Mouse (Mus musculus) right cerebral cortex, adult 18-20 months (tissue): ENCODE measurements at regions not wholly inside any gene's neighbourhood (a gene's known extent, or its start where the extent isn't known, plus 50 kb on each side); places are given as distances from the start of the nearest gene placed in this dataset.

Source experiments
- DNase-seq: peaks from one replicate; pipeline ENCODE4 v3.0.0; 2022; ENCODE audit warnings: mixed read lengths

DNA sequence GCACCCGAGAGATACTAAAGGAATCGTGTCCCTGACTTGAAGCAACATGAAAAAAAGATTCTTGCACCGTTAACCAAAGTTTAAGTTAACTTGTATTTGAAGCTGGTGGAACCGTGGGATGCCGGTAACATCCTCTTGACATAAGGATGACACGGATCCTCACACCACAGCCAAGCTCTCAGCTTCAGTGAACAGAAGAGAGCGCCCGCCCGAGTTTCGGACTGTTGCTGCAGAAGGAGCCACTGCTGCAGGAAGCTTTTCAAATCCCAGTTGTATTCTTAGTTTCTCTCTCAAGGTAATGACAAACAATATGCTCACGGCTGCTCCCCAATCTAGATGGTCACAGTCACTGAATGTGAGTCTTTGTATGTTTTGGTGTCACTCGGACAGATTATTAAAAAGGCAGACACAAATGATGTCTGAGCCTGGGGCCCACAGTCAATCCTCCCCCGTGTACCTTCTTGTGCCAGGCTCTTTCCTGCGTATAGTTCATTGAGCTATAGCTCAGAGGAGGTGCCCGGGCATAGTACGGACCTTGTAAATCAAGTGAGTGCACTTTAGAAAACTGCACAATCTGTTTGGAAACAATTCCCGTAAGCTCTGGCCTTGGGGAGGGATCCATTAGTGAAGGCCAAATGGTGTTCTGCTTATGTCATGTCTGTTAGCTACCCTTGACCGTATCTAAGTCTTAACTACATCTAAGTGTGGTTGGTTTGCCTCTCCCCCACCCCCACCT, 99.3 kb upstream of the Ankrd55 start:
- no peak for DNase-seq

GRCm38 (mm10) chr13:112189605-112190004, 98.6 kb upstream of the Ankrd55 start:
- no peak for DNase-seq

DNA sequence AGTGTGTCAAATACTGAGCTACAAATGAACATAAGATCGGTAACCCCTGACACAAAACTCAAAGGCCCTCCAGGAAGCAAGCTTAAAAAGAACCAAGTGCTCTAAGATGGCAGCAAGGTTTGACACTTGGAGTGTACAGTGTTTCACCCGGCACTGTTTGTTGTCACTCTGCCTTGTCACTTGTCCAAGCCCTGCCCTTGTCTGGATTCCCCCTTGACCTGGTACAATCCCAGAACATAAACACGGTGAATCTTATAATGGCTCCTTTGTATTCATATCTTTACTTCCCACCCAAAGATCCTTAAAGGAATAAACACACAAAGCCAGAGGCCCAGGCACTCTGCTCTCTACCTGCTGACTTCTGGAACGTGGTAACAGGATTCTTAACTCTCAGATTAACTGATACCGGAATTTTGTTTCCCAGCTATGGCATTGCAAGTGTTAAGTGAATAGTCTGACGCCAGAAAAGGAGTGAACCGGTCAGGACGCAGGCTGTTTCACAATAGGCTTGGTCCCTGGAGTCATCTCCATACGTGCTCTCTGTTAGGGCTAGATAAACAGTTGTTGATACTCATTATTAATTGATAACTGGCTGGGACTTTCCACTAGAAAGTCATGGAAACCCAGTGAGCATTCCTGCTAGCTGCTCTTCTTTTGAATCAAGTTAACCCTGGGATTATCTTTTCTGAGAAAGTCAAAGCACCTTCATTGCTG, 95.9 kb upstream of the Ankrd55 start:
- no peak for DNase-seq

- DNase-seq: no peak
These were observed 94.6 kb upstream of the Ankrd55 start for GRCm38 (mm10) chr13:112193676-112194075.

- DNase-seq: no peak
These were observed 93.3 kb upstream of the Ankrd55 start for GRCm38 (mm10) chr13:112194991-112195390.

DNA sequence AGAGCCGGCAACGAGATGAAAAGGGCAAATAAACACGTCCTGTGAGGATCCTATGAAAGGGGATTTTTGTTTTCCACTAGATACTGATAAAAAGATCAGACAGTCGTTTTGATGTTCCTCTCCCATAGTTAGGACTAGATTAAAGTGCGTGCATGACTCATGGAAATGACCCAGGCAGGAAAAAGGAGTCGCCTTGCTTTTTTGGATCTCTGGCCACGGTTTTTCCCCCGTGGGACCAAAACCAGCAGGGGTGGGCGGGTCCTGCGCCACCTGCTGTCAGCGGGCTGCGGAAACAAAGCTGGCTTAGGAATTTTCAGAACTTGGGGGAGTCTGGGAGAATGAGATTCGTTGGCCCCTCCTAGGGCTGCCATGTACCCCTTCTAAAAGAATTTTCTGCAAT, 91.5 kb upstream of the Ankrd55 start:
- peak; percentile 20 for DNase-seq

DNA sequence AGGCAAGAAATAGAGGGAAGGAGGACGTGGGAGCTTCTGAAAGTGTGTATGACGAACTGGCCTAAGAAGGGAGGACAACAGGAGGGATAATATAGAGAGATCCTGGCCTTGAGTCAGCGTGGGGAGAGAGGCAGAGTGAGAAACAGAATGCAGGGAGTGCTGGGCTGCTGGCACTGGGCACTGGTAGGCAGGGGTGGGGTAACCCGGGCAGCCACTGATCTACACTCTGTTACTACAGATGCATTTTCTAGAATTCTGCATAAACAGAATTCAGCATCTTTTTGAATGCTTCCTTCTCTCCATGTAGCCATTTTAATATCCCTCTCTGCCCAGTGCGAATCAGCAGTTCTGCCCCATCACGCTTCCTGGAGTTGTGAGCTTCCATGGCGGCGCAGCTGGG, 84.5 kb upstream of the Ankrd55 start:
- no peak for DNase-seq

- DNase-seq: no peak
These were observed 84.0 kb upstream of the Ankrd55 start for GRCm38 (mm10) chr13:112204204-112204603.

GRCm38 (mm10) chr13:112204813-112205212, 83.4 kb upstream of the Ankrd55 start:
- DNase-seq: no peak

GRCm38 (mm10) chr13:112207617-112208235, 80.5 kb upstream of the Ankrd55 start:
- DNase-seq: no peak

- no peak for DNase-seq
These were observed 76.4 kb upstream of the Ankrd55 start for GRCm38 (mm10) chr13:112211841-112212240.

DNA sequence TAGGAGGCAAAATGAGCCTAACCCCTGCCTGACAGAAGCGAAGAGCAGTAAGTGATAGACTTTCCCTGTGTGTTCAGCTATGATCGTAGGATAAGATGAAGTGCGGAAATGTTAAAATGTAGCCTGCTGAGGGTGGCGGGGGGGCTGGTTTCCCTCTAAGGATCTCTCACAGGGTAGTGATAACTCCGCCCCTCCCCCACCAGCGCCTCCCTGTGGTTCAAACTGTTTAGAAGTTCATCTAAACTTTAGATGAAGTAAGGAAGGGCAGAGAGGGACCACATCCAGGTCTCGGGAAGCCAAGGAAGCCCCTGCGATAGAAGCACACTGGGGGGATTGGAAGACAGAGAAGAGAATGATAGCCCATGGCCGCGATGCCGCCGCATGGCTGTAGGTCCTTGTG, 75.9 kb upstream of the Ankrd55 start:
- no peak for DNase-seq

GRCm38 (mm10) chr13:112213652-112214081, 74.6 kb upstream of the Ankrd55 start:
- DNase-seq: no peak

- no peak for DNase-seq
These were observed 72.2 kb upstream of the Ankrd55 start for GRCm38 (mm10) chr13:112216084-112216483.

- no peak for DNase-seq
These were observed 69.9 kb upstream of the Ankrd55 start for GRCm38 (mm10) chr13:112218389-112218788.

GRCm38 (mm10) chr13:112220184-112220583, 68.1 kb upstream of the Ankrd55 start:
- no peak for DNase-seq

DNA sequence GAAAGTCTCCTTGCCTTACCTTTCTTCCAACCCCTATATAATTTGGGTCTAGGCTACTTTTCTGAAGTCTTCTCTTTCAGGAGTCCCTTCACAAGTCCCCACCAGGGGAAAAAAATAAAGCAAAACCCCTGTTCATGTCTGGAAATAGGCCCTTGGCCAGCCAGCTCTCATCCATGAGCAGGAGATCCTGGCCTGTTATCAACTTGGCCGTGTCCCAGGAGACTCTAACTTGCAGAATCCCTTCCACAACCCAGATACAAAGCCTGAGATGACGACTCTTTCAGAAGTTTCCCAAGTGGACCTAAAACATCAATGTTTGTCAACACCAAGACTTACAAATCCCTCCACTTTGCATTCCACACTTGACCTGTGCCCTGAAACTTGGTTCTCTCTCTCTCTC, 64.6 kb upstream of the Ankrd55 start:
- DNase-seq: no peak

DNA sequence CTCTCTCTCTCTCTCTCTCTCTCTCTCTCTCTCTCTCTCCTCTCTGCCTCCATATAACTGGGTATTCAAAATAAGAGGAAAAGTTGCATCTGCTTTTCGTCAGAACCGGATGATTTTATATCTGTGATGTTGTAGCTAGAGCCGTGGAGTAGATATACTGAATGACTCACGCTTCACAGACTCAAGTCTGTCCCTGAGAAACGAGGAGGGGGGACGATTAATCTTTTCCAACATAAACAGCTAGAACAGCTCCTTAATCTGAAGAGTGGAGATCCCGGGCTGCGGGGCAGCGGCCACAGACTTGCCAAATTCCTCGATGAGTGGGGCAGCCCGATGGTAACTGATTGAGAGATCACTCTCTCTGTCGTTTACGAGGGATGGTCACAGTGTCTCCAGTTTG, 60.5 kb upstream of the Ankrd55 start:
- no peak for DNase-seq

DNA sequence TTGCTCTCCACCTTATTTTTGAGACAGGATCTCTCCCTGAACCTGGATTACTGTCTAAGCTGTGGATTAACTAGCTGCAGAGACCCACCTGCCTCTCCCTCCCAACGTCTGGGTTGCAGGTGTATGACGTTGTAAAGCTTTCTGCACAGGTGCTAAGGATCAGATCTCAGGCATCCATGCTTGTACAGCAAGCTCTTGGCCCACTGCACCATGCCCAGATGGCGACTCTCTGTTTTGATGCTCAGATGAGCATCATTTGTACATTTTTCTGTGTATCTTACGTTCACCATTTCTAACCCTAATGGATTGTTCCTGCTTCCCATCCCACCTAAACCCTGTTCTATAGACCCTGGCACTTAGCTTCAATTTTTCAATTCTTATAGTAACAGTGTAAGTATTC, 59.4 kb upstream of the Ankrd55 start:
- DNase-seq: no peak

DNA sequence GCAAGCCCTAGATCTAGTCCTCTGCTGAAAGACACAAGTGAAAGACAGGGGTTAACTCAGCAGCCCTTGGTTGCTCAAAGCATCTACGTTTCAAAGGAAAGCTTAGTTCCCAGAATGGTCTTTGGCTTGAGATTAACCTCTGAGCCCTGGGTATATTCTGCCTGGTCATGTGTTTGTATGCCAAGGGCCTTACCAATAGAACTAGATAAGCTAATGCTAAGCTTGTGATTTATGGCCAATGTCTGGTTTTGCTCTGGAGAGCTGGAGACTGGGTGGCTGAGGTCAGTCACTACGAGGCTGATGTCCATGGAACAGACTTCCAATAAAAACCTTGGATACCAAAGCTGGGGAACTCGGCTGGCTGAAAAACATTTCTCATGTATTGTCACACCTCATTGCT, 58.1 kb upstream of the Ankrd55 start:
- no peak for DNase-seq

DNA sequence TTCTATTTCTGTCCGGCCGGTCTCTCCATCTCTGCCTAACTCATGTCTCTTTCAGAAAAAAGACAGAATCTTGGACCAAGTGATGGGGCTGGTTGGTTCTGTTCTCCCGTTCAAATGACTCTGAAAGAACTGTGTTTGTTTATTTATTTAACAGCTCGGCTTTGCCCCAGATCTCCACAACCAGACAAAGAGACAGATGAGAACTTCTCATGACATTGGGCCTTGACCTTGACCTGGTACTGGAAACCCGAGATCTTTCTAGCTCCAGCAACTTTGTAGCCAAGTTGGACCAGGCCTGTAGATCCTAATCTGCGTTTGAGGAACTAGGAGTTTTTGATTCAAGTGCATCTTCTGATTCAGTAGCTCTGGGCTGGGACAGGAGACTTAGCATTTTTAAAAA, 53.6 kb upstream of the Ankrd55 start:
- no peak for DNase-seq

DNA sequence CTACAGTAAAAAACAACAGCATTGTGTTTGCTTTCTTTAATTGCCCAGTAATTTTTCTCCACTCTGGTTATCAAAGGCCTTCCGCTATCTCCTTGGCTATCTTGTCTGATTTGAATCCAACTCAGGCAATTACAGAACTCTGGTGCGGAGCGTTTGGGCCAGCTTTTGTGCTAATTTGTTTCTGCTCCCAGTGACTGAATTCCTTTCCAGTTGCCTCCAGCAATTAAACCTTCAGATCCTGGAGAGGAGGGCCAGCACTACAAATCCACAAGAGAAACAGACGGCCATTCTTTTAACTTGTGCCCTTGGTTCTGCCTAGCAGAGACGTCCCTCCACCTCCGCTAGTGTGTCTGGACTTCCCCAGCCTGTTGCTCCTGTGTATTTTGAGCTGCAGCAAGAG, 51.3 kb upstream of the Ankrd55 start:
- no peak for DNase-seq

DNA sequence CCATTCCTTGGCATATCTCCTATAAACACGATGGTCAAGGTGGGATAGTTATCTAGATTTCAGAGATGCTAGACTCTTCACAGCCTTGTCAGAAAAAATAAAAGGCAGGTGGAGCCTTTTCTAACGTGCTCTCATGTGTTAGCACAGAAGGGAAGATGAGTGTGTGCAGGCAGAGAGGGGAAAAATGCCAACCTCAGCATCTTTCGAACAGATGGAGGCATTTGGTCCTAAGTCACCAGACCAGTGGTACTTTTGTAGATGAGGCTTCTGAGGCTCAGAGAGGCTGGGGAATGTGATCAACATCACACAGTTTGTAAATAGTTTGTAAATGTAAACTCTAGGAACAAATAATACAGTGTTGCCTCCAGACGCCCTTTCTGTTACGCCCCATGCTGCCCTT, 50.9 kb upstream of the Ankrd55 start:
- DNase-seq: no peak

DNA sequence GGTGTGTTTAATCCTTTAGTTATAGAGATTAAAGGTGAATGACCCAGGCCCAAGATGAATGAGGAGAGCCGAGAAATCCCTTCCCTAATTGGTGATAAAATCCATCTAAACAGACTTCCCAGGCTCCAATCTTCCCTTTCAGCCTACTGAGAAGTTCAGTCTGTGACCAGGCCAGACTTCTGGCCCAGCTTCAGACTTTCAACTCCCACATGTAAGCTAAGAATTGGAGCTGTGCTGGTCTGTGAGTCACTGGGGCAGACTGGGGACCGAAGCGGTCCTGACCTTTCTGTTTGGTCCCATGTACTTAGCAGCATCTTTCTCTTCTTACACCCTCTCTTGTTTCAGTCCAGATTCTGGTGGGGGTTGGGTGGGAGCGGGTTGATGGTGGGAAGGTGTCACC, 50.3 kb upstream of the Ankrd55 start:
- no peak for DNase-seq
